Mouse (Mus musculus): ENCODE measurements around the gene Setd5.

Gene Setd5

GRCm38 (mm10) chr6:113054552-113055107 is 22.5 kb upstream of the Setd5 start:
- no peak for DNase-seq (ENCODE audit: low spot score)

GRCm38 (mm10) chr6:113060892-113061563 is 16.1 kb upstream of the Setd5 start:
- DNase-seq (ENCODE audit: low spot score) = no peak

- DNase-seq (ENCODE audit: low spot score) = no peak
Measured at GRCm38 (mm10) chr6:113062253-113062652, 14.9 kb upstream of the Setd5 start.

- DNase-seq (ENCODE audit: low spot score) = no peak
Measured at GRCm38 (mm10) chr6:113063363-113063762, 13.8 kb upstream of the Setd5 start.

GRCm38 (mm10) chr6:113065186-113065585 is 12.0 kb upstream of the Setd5 start:
- DNase-seq (ENCODE audit: low spot score) = no peak

- no peak for DNase-seq (ENCODE audit: low spot score)
Measured at GRCm38 (mm10) chr6:113069154-113069553, 8.0 kb upstream of the Setd5 start.

- no peak for DNase-seq (ENCODE audit: low spot score)
Measured at GRCm38 (mm10) chr6:113075261-113075660, 1.9 kb upstream of the Setd5 start.

- DNase-seq (ENCODE audit: low spot score) = peak; percentile 96
Measured at GRCm38 (mm10) chr6:113076012-113076685, 1.0 kb upstream of the Setd5 start.

GRCm38 (mm10) chr6:113077569-113078030 is 435 bp downstream of the Setd5 start:
- peak; percentile 52 for DNase-seq (ENCODE audit: low spot score)

GRCm38 (mm10) chr6:113078031-113078721 is 1.0 kb downstream of the Setd5 start:
- peak; percentile 43 for DNase-seq (ENCODE audit: low spot score)

- DNase-seq (ENCODE audit: low spot score) = peak; percentile 65
Measured at GRCm38 (mm10) chr6:113079492-113079891, 2.3 kb downstream of the Setd5 start.

GRCm38 (mm10) chr6:113082229-113082628 is 5.1 kb downstream of the Setd5 start:
- peak; percentile 68 for DNase-seq (ENCODE audit: low spot score)

- no peak for DNase-seq (ENCODE audit: low spot score)
Measured at GRCm38 (mm10) chr6:113084590-113084989, 7.4 kb downstream of the Setd5 start.

- no peak for DNase-seq (ENCODE audit: low spot score)
Measured at GRCm38 (mm10) chr6:113093206-113093605, 16.0 kb downstream of the Setd5 start.

GRCm38 (mm10) chr6:113095547-113095946 is 18.4 kb downstream of the Setd5 start:
- no peak for DNase-seq (ENCODE audit: low spot score)

- DNase-seq (ENCODE audit: low spot score) = no peak
Measured at GRCm38 (mm10) chr6:113097662-113098061, 20.5 kb downstream of the Setd5 start.

- DNase-seq (ENCODE audit: low spot score) = peak; percentile 32
Measured at GRCm38 (mm10) chr6:113099640-113100289, 22.6 kb downstream of the Setd5 start.

- no peak for DNase-seq (ENCODE audit: low spot score)
Measured at GRCm38 (mm10) chr6:113102541-113102940, 25.4 kb downstream of the Setd5 start.

- DNase-seq (ENCODE audit: low spot score) = peak; percentile 67
Measured at GRCm38 (mm10) chr6:113103765-113104164, 26.6 kb downstream of the Setd5 start.

GRCm38 (mm10) chr6:113109378-113109777 is 32.2 kb downstream of the Setd5 start:
- DNase-seq (ENCODE audit: low spot score) = no peak

GRCm38 (mm10) chr6:113109956-113110355 is 32.8 kb downstream of the Setd5 start:
- no peak for DNase-seq (ENCODE audit: low spot score)

- DNase-seq (ENCODE audit: low spot score) = no peak
Measured at GRCm38 (mm10) chr6:113120806-113121205, 43.6 kb downstream of the Setd5 start.
